Mouse (Mus musculus) heart, postnatal 0 days (tissue): Measurements from ENCODE around the gene Fntb.

ENCODE experiments used
- CTCF ChIP-seq: IDR thresholded peaks from 2 replicates; pipeline ENCODE4 v1.5.1; 2016; ENCODE audit warnings: antibody characterized with exemption, control low read depth, low read depth
- EP300 ChIP-seq: IDR thresholded peaks from 2 replicates; pipeline ENCODE4 v1.6.1; 2016; ENCODE audit warnings: antibody characterized with exemption, low read depth

DNA sequence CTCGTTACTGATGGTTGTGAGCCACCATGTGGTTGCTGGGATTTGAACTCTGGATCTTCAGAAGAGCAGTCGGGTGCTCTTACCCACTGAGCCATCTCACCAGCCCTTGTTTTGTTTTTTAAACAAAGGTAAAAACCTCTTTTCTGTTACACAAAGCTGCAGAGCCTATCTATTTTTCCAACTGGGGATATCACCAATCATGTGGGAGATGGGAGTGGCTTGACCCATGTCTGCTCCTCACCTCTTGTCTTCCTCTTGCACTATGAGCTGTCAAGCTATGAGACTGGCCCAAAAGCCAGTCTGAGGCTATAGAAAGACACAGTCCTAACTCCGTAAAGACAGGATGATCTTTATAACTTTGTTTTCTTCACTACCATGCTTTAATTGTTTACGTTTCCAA, 47.0 kb upstream of the Fntb start:
- TF ChIP-seq CTCF (no peak), EP300 (no peak)
